ENCODE assay signal across 7 mouse cellular contexts in the genomic region with DNA sequence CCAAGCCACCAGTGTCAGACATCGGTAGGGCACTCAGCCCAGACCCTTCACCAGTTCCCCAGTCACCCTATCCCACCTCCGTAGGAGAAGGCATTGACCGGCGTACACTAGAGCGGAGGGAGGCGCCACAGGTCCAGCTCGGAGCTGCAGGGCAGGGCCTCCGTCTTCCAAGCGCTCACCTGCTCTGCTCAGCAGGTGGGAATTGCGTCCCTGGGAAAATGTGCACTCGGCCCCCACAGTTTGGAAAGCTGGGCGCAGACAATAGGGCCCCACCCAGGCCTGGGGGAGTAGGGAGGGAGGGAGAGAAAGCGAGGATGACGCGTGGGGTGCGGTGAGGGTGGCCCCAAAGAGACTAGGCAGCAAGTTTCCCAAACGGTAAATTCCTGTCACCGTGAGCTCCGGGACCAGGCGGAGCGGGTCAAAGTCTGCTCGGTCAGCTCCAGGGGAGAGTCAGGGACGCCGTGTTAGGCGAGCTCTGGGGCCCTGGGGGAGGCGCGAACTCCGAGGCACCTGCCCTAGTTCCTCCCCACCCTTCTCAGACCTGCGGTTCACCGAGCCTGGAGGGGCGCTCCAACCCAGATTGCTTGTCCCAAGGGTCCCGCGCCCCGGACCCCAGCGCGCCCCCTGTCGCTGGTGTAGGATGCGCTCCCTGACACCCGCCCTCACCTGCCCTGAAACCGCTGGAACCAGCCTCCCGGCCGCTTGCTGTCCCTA. TPM values are rescaled to one million over a fixed set of nuclear protein-coding genes. Genes with fewer than 3 reads are reported as not detected.
DNase-seq lines count a peak whose midpoint lies in the region; ATAC-seq and TF ChIP-seq lines count a peak whose summit lies in the region.

No protein-coding gene starts in this region.

- no peaks in the 10 kb centered on the region for H3K36me3 ChIP-seq in forebrain, embryonic 13.5 days (ENCODE audit: poor library complexity, severe bottlenecking)
- no peaks in the 10 kb centered on the region for H3K36me3 ChIP-seq in hindbrain, postnatal 0 days (ENCODE audit: insufficient read depth, low read length)
- no peaks in the 10 kb centered on the region for H3K36me3 ChIP-seq in liver, embryonic 13.5 days
- H3K36me3 ChIP-seq in neural tube, embryonic 12.5 days: no peaks in the 10 kb centered on the region

- H3K4me2 ChIP-seq in forebrain, embryonic 13.5 days: peak overlapping the region; percentile 66
- peak overlapping the region; percentile 58 for H3K4me2 ChIP-seq in hindbrain, postnatal 0 days (ENCODE audit: low read depth, low read length)
- H3K4me2 ChIP-seq in liver, embryonic 13.5 days: peak overlapping the region; percentile 72
- peak overlapping the region; percentile 67 for H3K4me2 ChIP-seq in neural tube, embryonic 12.5 days (replicated peaks)

- peak overlapping the region; percentile 64 for H3K4me3 ChIP-seq in bone marrow, adult 2 months (replicated peaks; ENCODE audit: control insufficient read depth, low read depth, low read length)
- H3K4me3 ChIP-seq in forebrain, embryonic 13.5 days: peak overlapping the region; percentile 62
- peak overlapping the region; percentile 75 for H3K4me3 ChIP-seq in hindbrain, postnatal 0 days (ENCODE audit: low read length)
- H3K4me3 ChIP-seq in liver, embryonic 13.5 days (replicated peaks): peak overlapping the region; percentile 60
- H3K4me3 ChIP-seq in neural tube, embryonic 12.5 days: peak overlapping the region; percentile 60

- TF ChIP-seq CTCF in bone marrow, adult 2 months (IDR thresholded peaks at IDR 0.05; ENCODE audit: control insufficient read depth, insufficient read depth, low read length): no peak
- peak; percentile 66 for TF ChIP-seq CTCF in hindbrain, postnatal 0 days (IDR thresholded peaks at IDR 0.05; ENCODE audit: low read depth)

- H3K9me3 ChIP-seq in forebrain, embryonic 13.5 days (replicated peaks): no peaks in the 10 kb centered on the region
- no peaks in the 10 kb centered on the region for H3K9me3 ChIP-seq in hindbrain, postnatal 0 days (ENCODE audit: low read length)
- no peaks in the 10 kb centered on the region for H3K9me3 ChIP-seq in liver, embryonic 13.5 days (replicated peaks)
- no peaks in the 10 kb centered on the region for H3K9me3 ChIP-seq in neural tube, embryonic 12.5 days

- H3K9ac ChIP-seq in forebrain, embryonic 13.5 days: peak overlapping the region; percentile 73
- H3K9ac ChIP-seq in hindbrain, postnatal 0 days (replicated peaks; ENCODE audit: low read length): peak overlapping the region; percentile 77
- H3K9ac ChIP-seq in liver, embryonic 13.5 days: peak overlapping the region; percentile 68
- peak overlapping the region; percentile 78 for H3K9ac ChIP-seq in neural tube, embryonic 12.5 days

- no peak for TF ChIP-seq POLR2A in bone marrow, adult 2 months (IDR thresholded peaks at IDR 0.05; ENCODE audit: borderline replicate concordance, control insufficient read depth, low read depth, low read length)

- peak; percentile 24 for ATAC-seq in CD4-positive, CD25-positive, alpha-beta regulatory T cell, adult 4 months
- peak; percentile 32 for ATAC-seq in forebrain, embryonic 13.5 days
- peak; percentile 3; the same call in 1 of the 2 replicates for ATAC-seq in hindbrain, postnatal 0 days
- peak; percentile 14; the same call in 1 of the 2 replicates for ATAC-seq in liver, embryonic 13.5 days (ENCODE audit: low read depth)
- ATAC-seq in neural tube, embryonic 12.5 days (ENCODE audit: low FRiP score, low read depth): no peak

- H3K27me3 ChIP-seq in forebrain, embryonic 13.5 days: peaks cover 36% of the 10 kb centered on the region
- no peaks in the 10 kb centered on the region for H3K27me3 ChIP-seq in hindbrain, postnatal 0 days (ENCODE audit: insufficient read depth, low read length)
- H3K27me3 ChIP-seq in liver, embryonic 13.5 days: peaks cover 48% of the 10 kb centered on the region
- H3K27me3 ChIP-seq in neural tube, embryonic 12.5 days (replicated peaks): peaks cover 25% of the 10 kb centered on the region

- H3K4me1 ChIP-seq in bone marrow, adult 2 months (ENCODE audit: control insufficient read depth, insufficient read depth, low read length): peaks cover 2% of the 10 kb centered on the region; the same call in 1 of the 2 replicates
- peaks cover 22% of the 10 kb centered on the region for H3K4me1 ChIP-seq in forebrain, embryonic 13.5 days
- H3K4me1 ChIP-seq in hindbrain, postnatal 0 days (ENCODE audit: insufficient read depth, low read length): peaks cover 24% of the 10 kb centered on the region
- H3K4me1 ChIP-seq in liver, embryonic 13.5 days (replicated peaks): peaks cover 77% of the 10 kb centered on the region
- peaks cover 24% of the 10 kb centered on the region for H3K4me1 ChIP-seq in neural tube, embryonic 12.5 days

- peak overlapping the region; percentile 54 for H3K27ac ChIP-seq in bone marrow, adult 2 months (ENCODE audit: control insufficient read depth, insufficient read depth, low read depth, low read length, poor library complexity)
- H3K27ac ChIP-seq in forebrain, embryonic 13.5 days: peak overlapping the region; percentile 57
- H3K27ac ChIP-seq in hindbrain, postnatal 0 days: peak overlapping the region; percentile 87
- H3K27ac ChIP-seq in liver, embryonic 13.5 days: peak overlapping the region; percentile 76
- H3K27ac ChIP-seq in neural tube, embryonic 12.5 days: no peak overlapping the region

- WGBS in bone marrow, adult 2 months: under 1% methylated on average over 42 of the region's 42 CpGs
- WGBS in forebrain, embryonic 13.5 days: 2% methylated on average over 42 of the region's 42 CpGs
- WGBS in hindbrain, postnatal 0 days: 2% methylated on average over 37 of the region's 42 CpGs
- 2% methylated on average over 42 of the region's 42 CpGs for WGBS in liver, embryonic 13.5 days (ENCODE audit: insufficient replicate concordance)
- 3% methylated on average over 42 of the region's 42 CpGs for WGBS in neural tube, embryonic 12.5 days

- peak; percentile 28 for DNase-seq in hindbrain, postnatal 0 days (ENCODE audit: low spot score)
- no peak for DNase-seq in liver, embryonic 13.5 days
- DNase-seq in adrenal gland, adult 8-10 months: no peak

RNA-seq across cellular contexts. Expression of gene Jup, which starts 0.5 kb away (rescaled TPM):
- 1 to 10 TPM in 1 of 2 experiments, under 1 TPM in 1; 0.32 to 1.9 TPM for polyA plus RNA-seq in CD4-positive, CD25-positive, alpha-beta regulatory T cell, adult 4 months (2017; shearing (Covaris generic))
- polyA plus RNA-seq in bone marrow, adult 2 months (2011; ENCODE audit: insufficient read depth, insufficient read length, low replicate concordance, missing spikeins): 11.1 and 14.8 TPM in 2 replicates
- polyA plus RNA-seq in forebrain, embryonic 13.5 days (2015; fragmentation: Nextera tagmentation; extraction: Ambion mirVana): 37.1 and 42.8 TPM in 2 replicates
- total RNA-seq in hindbrain, postnatal 0 days (2014; rRNA removed): 105 and 119 TPM in 2 replicates
- polyA plus RNA-seq in hindbrain, postnatal 0 days (2015; fragmentation: Nextera tagmentation; extraction: Ambion mirVana): 42.7 and 49.8 TPM in 2 replicates
- polyA plus RNA-seq in liver, embryonic 13.5 days (2015; fragmentation: Nextera tagmentation; extraction: Ambion mirVana): 13.2 and 15.5 TPM in 2 replicates
- 71.5 and 81.0 TPM in 2 replicates for polyA plus RNA-seq in neural tube, embryonic 12.5 days (2016; fragmentation: Nextera tagmentation; extraction: Ambion mirVana)
- total RNA-seq in adrenal gland, adult 8-10 months (2022): 100 to 1,000 TPM in 1 of 4 experiments, 10 to 100 TPM in 3; 57.5 to 101 (median 82.0) TPM

RNA-seq across cellular contexts. Expression of gene P3h4, which starts 17.6 kb away (rescaled TPM):
- polyA plus RNA-seq in CD4-positive, CD25-positive, alpha-beta regulatory T cell, adult 4 months (2017; shearing (Covaris generic)): not detected
- 0.45 and 3.9 TPM in 2 replicates for polyA plus RNA-seq in bone marrow, adult 2 months (2011; ENCODE audit: insufficient read depth, insufficient read length, low replicate concordance, missing spikeins)
- 10.9 and 12.3 TPM in 2 replicates for polyA plus RNA-seq in forebrain, embryonic 13.5 days (2015; fragmentation: Nextera tagmentation; extraction: Ambion mirVana)
- 23.9 and 28.2 TPM in 2 replicates for total RNA-seq in hindbrain, postnatal 0 days (2014; rRNA removed)
- 20.7 and 22.0 TPM in 2 replicates for polyA plus RNA-seq in hindbrain, postnatal 0 days (2015; fragmentation: Nextera tagmentation; extraction: Ambion mirVana)
- 5.8 and 6.0 TPM in 2 replicates for polyA plus RNA-seq in liver, embryonic 13.5 days (2015; fragmentation: Nextera tagmentation; extraction: Ambion mirVana)
- polyA plus RNA-seq in neural tube, embryonic 12.5 days (2016; fragmentation: Nextera tagmentation; extraction: Ambion mirVana): 25.6 and 26.7 TPM in 2 replicates
- total RNA-seq in adrenal gland, adult 8-10 months (2022): 10 to 100 TPM; 28.4 to 63.1 (median 42.6) TPM

RNA-seq across cellular contexts. Expression of gene Fkbp10, which starts 18.5 kb away (rescaled TPM):
- not detected for polyA plus RNA-seq in CD4-positive, CD25-positive, alpha-beta regulatory T cell, adult 4 months (2017; shearing (Covaris generic))
- 1.7 and 7.0 TPM in 2 replicates for polyA plus RNA-seq in bone marrow, adult 2 months (2011; ENCODE audit: insufficient read depth, insufficient read length, low replicate concordance, missing spikeins)
- 15.5 and 16.3 TPM in 2 replicates for polyA plus RNA-seq in forebrain, embryonic 13.5 days (2015; fragmentation: Nextera tagmentation; extraction: Ambion mirVana)
- total RNA-seq in hindbrain, postnatal 0 days (2014; rRNA removed): 34.6 and 41.1 TPM in 2 replicates
- polyA plus RNA-seq in hindbrain, postnatal 0 days (2015; fragmentation: Nextera tagmentation; extraction: Ambion mirVana): 27.0 and 27.4 TPM in 2 replicates
- polyA plus RNA-seq in liver, embryonic 13.5 days (2015; fragmentation: Nextera tagmentation; extraction: Ambion mirVana): 11.8 and 13.1 TPM in 2 replicates
- 41.8 and 46.9 TPM in 2 replicates for polyA plus RNA-seq in neural tube, embryonic 12.5 days (2016; fragmentation: Nextera tagmentation; extraction: Ambion mirVana)
- total RNA-seq in adrenal gland, adult 8-10 months (2022): 10 to 100 TPM; 15.4 to 57.8 (median 31.3) TPM

RNA-seq across cellular contexts. Expression of gene Hap1, which starts 41.1 kb away (rescaled TPM):
- under 1 TPM in 1 of 2 experiments, not detected in 1; 0.50 TPM for polyA plus RNA-seq in CD4-positive, CD25-positive, alpha-beta regulatory T cell, adult 4 months (2017; shearing (Covaris generic))
- polyA plus RNA-seq in bone marrow, adult 2 months (2011; ENCODE audit: insufficient read depth, insufficient read length, low replicate concordance, missing spikeins): 1.1 and 11.9 TPM in 2 replicates
- 93.7 and 98.5 TPM in 2 replicates for polyA plus RNA-seq in forebrain, embryonic 13.5 days (2015; fragmentation: Nextera tagmentation; extraction: Ambion mirVana)
- 530 and 555 TPM in 2 replicates for total RNA-seq in hindbrain, postnatal 0 days (2014; rRNA removed)
- 344 and 395 TPM in 2 replicates for polyA plus RNA-seq in hindbrain, postnatal 0 days (2015; fragmentation: Nextera tagmentation; extraction: Ambion mirVana)
- 0.37 and 0.50 TPM in 2 replicates for polyA plus RNA-seq in liver, embryonic 13.5 days (2015; fragmentation: Nextera tagmentation; extraction: Ambion mirVana)
- polyA plus RNA-seq in neural tube, embryonic 12.5 days (2016; fragmentation: Nextera tagmentation; extraction: Ambion mirVana): 39.9 and 42.0 TPM in 2 replicates
- 100 to 1,000 TPM in 2 of 4 experiments, 10 to 100 TPM in 2; 50.2 to 117 (median 83.7) TPM for total RNA-seq in adrenal gland, adult 8-10 months (2022)

RNA-seq across cellular contexts. Expression of gene Nt5c3b, which starts 44.6 kb away (rescaled TPM):
- 100 to 1,000 TPM; 126 to 156 TPM for polyA plus RNA-seq in CD4-positive, CD25-positive, alpha-beta regulatory T cell, adult 4 months (2017; shearing (Covaris generic))
- polyA plus RNA-seq in bone marrow, adult 2 months (2011; ENCODE audit: insufficient read depth, insufficient read length, low replicate concordance, missing spikeins): 5.8 and 21.5 TPM in 2 replicates
- 105 and 114 TPM in 2 replicates for polyA plus RNA-seq in forebrain, embryonic 13.5 days (2015; fragmentation: Nextera tagmentation; extraction: Ambion mirVana)
- total RNA-seq in hindbrain, postnatal 0 days (2014; rRNA removed): 59.2 and 61.7 TPM in 2 replicates
- polyA plus RNA-seq in hindbrain, postnatal 0 days (2015; fragmentation: Nextera tagmentation; extraction: Ambion mirVana): 106 and 108 TPM in 2 replicates
- polyA plus RNA-seq in liver, embryonic 13.5 days (2015; fragmentation: Nextera tagmentation; extraction: Ambion mirVana): 25.1 and 27.6 TPM in 2 replicates
- 101 and 105 TPM in 2 replicates for polyA plus RNA-seq in neural tube, embryonic 12.5 days (2016; fragmentation: Nextera tagmentation; extraction: Ambion mirVana)
- total RNA-seq in adrenal gland, adult 8-10 months (2022): 10 to 100 TPM; 49.7 to 76.8 (median 68.5) TPM
